Mouse (Mus musculus) G1E (cell line): ENCODE measurements around the gene Btnl1. TPM values are rescaled to one million over a fixed set of nuclear protein-coding genes. Genes with fewer than 3 reads are reported as not detected.

Experiments used
- ATAC-seq: 2 replicates; pipeline ENCODE4 v1.8.0; 2016; ENCODE audit warnings: mild to moderate bottlenecking; ENCODE audit not compliant: insufficient number of reproducible peaks, poor library complexity, low FRiP score, severe bottlenecking; ENCODE audit errors: extremely low read depth
- DNase-seq: peaks from one replicate; pipeline ENCODE4 v3.0.0; 2012; ENCODE audit warnings: low spot score
- H3K27me3 ChIP-seq: 2 replicates; pipeline ENCODE4 v1.6.1; 2012; ENCODE audit warnings: mild to moderate bottlenecking, low read length, inconsistent platforms; ENCODE audit not compliant: insufficient read depth
- H3K36me3 ChIP-seq: replicated peaks from 2 replicates; pipeline ENCODE3; 2012; ENCODE audit warnings: mild to moderate bottlenecking, inconsistent platforms
- H3K4me1 ChIP-seq: 2 replicates; pipeline ENCODE4 v1.6.1; 2012; ENCODE audit warnings: low read depth, low read length, inconsistent platforms, mixed read lengths; ENCODE audit not compliant: insufficient read depth
- H3K4me3 ChIP-seq: 2 replicates; pipeline ENCODE4 v1.5.1; 2012; ENCODE audit warnings: low read depth, mild to moderate bottlenecking, inconsistent platforms, low read length, moderate library complexity, mixed read lengths
- H3K9me3 ChIP-seq: replicated peaks from 2 replicates; pipeline ENCODE4 v1.6.1; 2012; ENCODE audit warnings: inconsistent platforms
- CTCF ChIP-seq: IDR thresholded peaks from 2 replicates; pipeline ENCODE4 v1.5.1; 2012; ENCODE audit warnings: low read depth, low read length, inconsistent platforms, mixed read lengths
- GATA1 ChIP-seq: IDR thresholded peaks from 2 replicates; pipeline ENCODE4 v1.6.1; 2012; ENCODE audit warnings: borderline replicate concordance, low read length, inconsistent platforms, mixed read lengths
- GATA2 ChIP-seq: IDR thresholded peaks from 2 replicates; pipeline ENCODE4 v1.6.1; 2012; ENCODE audit warnings: low read depth, low read length, inconsistent platforms, borderline replicate concordance
- POLR2AphosphoS5 ChIP-seq: IDR thresholded peaks from 2 replicates; pipeline ENCODE4 v1.6.1; 2012; ENCODE audit warnings: low read depth, low read length, inconsistent platforms; ENCODE audit not compliant: insufficient replicate concordance
- TAL1 ChIP-seq: conservative IDR thresholded peaks from 2 replicates; pipeline ENCODE4 v1.6.1; 2012; ENCODE audit warnings: low read depth, low read length, inconsistent platforms, mixed read lengths
- polyA plus RNA-seq: library from polyadenylated mRNA; stranded (reverse); fragments of >175 nt; gene quantifications from 2 replicates; pipeline ENCODE4 v1.2.3, GENCODE M21; 2012
- total RNA-seq, 2 experiments: library from RNA; stranded (forward) in 1 of 2; stranded (reverse) in 1 of 2; fragments of 200-1000 nt in 1 of 2; fragments of >200 nt in 1 of 2; fragmentation: Nextera tagmentation in 1 of 2; gene quantifications; 2 replicates each; pipeline ENCODE4 v1.2.3; 2014 to 2017

Gene Btnl1
- total and polyA plus RNA-seq, 3 experiments: 0.22 TPM; not detected in 2

DNA sequence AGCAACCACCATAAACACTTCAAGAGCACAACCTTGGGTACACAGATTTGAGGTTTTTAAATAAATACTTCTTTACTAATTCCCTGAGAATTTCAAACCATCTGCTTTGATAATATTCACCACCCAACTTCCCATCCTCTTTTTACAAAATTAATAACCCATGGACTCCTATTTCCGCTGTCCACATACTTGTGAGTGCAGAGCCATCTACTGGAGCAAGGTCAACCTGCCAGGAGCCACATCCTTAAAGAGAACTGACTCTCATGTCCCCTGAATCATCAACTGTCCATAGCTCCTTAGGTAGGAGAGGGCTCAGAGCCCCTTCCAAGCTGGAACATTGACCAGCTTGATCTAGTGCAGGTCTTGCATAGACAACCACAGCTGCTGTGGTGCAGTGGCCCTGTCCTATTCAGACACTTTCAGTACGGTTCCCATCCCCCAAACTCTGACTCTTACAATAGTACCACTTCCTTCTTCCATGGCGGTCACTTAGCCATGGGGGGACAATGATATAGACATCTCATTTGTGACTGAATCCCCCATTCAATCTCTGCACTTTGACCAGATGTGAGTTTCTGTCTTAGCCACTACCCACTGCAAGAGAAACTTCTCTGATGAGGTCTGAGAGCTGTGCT, 13.1 kb upstream of the Btnl1 start:
- DNase-seq (no peak), ATAC-seq (no peak)
- Histone ChIP-seq H3K9me3 (no peaks in the 10 kb centered on the region), H3K4me3 (no peak overlapping the region), H3K36me3 (no peaks in the 10 kb centered on the region), H3K27me3 (peaks cover 6% of the 10 kb centered on the region; the same call in 1 of the 2 replicates), H3K4me1 (no peaks in the 10 kb centered on the region)
- TF ChIP-seq GATA2 (no peak), TAL1 (no peak), CTCF (no peak), GATA1 (no peak), POLR2AphosphoS5 (no peak)

DNA sequence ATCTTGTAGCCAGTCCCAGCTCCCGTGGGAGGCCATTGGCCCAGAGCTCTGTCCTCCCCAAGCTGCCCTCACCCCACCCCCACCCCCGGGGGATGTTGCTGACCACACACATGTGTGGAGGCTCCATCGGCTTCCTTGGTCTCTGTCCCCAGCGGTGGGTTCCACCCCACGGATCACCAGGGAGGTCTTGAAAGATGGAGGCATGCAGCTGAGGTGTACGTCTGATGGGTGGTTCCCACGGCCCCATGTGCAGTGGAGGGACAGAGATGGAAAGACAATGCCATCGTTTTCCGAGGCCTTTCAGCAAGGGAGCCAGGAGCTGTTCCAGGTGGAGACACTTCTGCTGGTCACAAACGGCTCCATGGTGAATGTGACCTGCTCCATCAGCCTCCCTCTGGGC, 11.9 kb upstream of the Btnl1 start:
- no peaks in the 10 kb centered on the region for H3K4me1 ChIP-seq
- H3K36me3 ChIP-seq: no peaks in the 10 kb centered on the region
- no peak for TF ChIP-seq GATA2
- TF ChIP-seq GATA1: no peak
- TF ChIP-seq POLR2AphosphoS5: no peak
- no peak for TF ChIP-seq CTCF
- no peak for TF ChIP-seq TAL1
- DNase-seq: no peak
- ATAC-seq: no peak
- H3K9me3 ChIP-seq: no peaks in the 10 kb centered on the region
- peaks cover 6% of the 10 kb centered on the region; the same call in 1 of the 2 replicates for H3K27me3 ChIP-seq
- H3K4me3 ChIP-seq: no peak overlapping the region

DNA sequence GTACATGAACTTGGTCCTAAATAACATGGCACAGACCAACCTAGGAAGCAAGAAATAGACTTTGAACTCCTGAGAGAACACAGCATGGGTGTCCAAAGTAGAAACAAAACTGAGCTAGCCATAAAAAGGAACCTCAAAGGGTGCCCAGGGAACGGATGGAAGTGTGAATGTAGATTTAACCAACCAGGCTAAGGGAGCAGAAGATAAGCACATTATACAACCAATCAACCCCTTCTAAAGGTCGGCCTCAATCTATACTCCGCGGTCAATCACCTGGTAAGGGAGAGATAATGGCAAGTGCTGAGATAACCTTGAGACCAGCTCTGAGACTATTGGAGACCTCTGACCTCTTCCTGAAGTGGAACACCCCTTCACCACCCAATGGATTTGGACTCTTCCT, 6.4 kb upstream of the Btnl1 start:
- TF ChIP-seq GATA2 (no peak), CTCF (no peak), GATA1 (no peak), TAL1 (no peak), POLR2AphosphoS5 (no peak)
- DNase-seq (no peak), ATAC-seq (no peak)
- Histone ChIP-seq H3K4me3 (no peak overlapping the region), H3K27me3 (0 out of 2 replicates have a peak, but pooled peaks cover 4% of the 10 kb centered on the region), H3K36me3 (no peaks in the 10 kb centered on the region), H3K4me1 (no peaks in the 10 kb centered on the region), H3K9me3 (no peaks in the 10 kb centered on the region)

DNA sequence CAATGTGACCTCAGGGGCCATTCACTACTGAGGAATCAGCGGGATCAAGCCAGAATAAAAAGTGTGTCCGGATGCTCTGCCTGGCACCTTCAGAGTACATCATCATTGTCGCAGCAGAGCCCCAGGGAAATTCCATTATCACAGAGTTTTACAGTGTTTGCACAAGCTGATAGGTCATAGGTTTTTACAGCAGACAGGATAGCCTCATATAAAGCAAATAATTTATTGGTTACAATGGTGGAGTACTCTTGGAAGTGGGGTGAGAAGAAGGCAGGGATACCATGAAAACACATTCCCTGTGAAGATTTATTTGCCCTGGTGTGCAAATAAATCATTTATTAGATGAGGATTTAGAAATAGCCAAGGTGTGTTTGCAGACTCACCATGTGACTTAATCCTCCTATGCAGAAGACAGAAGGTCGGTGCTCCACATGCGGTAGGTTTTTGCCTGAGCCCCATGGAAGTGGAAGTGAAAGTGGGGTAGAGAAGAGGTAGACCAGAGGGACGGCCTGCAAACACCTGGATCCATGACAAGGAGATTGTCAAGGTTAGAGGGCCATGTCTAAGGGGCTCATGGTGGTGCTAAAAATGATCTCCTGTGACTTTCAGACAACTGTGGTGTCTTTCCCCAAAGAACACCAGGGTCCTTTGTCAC, 3.8 kb upstream of the Btnl1 start:
- Histone ChIP-seq H3K4me3 (no peak overlapping the region), H3K9me3 (no peaks in the 10 kb centered on the region), H3K36me3 (no peaks in the 10 kb centered on the region), H3K4me1 (no peaks in the 10 kb centered on the region), H3K27me3 (0 out of 2 replicates have a peak, but pooled peaks cover 4% of the 10 kb centered on the region)
- no peak for ATAC-seq
- no peak for TF ChIP-seq GATA2
- no peak for TF ChIP-seq GATA1
- TF ChIP-seq POLR2AphosphoS5: no peak
- no peak for TF ChIP-seq TAL1
- no peak for TF ChIP-seq CTCF
- no peak for DNase-seq

DNA sequence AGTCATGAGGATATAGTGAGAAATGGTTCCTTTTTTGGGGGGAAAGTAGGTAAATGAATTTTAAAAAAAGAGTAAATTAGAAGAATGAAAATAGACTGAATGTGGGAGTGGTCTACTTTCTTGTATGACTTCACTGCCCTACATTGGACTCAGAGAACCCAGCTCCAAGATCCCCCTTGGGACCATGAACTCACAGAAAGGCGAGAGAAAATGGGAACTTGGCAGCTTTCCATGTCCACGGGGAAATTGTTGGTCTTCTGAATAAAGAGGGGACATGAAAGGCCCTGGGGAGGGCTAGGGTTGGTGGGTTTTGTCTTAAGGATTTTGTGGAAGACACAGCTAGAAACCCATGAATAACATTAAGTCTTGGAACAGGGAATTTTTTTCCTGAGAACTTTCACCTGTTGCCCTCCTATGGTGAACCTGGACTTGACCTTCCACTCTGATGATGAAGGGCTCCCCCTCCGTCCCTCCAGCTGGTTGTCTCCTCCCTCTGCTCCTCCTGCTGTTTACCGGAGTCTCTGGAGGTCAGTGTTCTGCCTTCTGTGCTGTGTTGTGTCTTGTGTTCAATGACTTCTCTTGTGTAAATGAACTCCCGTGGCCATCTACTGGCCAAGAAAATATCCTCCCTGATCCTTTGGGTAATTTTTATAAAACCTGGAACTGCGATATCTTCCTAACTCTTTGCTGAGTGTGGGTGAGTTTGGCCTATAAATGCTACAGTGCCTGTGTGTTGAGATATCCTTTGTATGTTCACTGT, 698 bp downstream of the Btnl1 start:
- H3K36me3 ChIP-seq: no peaks in the 10 kb centered on the region
- ATAC-seq: no peak
- TF ChIP-seq POLR2AphosphoS5: no peak
- no peak for TF ChIP-seq TAL1
- no peak for TF ChIP-seq GATA2
- TF ChIP-seq CTCF: no peak
- no peak for TF ChIP-seq GATA1
- H3K9me3 ChIP-seq: peaks cover 3% of the 10 kb centered on the region; the same call in 1 of the 2 replicates
- DNase-seq: no peak
- no peaks in the 10 kb centered on the region for H3K4me1 ChIP-seq
- peaks cover 3% of the 10 kb centered on the region; the same call in 1 of the 2 replicates for H3K27me3 ChIP-seq
- no peak overlapping the region for H3K4me3 ChIP-seq

DNA sequence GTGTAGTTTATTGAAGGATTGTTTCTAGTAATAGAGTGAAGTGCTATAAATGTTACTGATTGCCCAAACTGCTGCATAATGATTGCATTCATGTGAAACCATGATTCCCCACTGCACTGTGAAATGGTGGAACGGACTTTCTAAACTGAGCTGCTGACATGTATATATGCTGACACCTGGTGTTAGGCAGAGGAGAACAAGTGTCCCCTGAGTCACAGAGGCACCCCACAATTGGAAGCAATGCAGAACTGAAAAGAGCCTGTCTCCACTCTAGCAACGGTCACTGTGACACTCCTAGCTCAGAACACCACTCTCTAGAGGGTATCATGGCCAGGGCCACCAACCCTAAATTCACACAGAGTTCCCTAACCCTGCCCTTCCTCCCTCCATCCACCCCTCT, 1.8 kb downstream of the Btnl1 start:
- Histone ChIP-seq H3K4me3 (no peak overlapping the region), H3K9me3 (peaks cover 3% of the 10 kb centered on the region; the same call in 1 of the 2 replicates), H3K27me3 (peaks cover 3% of the 10 kb centered on the region; the same call in 1 of the 2 replicates), H3K36me3 (no peaks in the 10 kb centered on the region), H3K4me1 (no peaks in the 10 kb centered on the region)
- ATAC-seq: no peak
- TF ChIP-seq GATA1 (no peak), GATA2 (no peak)
- DNase-seq: no peak
